Mouse (Mus musculus) hindbrain, embryonic 16.5 days (tissue): ENCODE data around the gene St3gal4. TPM values are rescaled to one million over a fixed set of nuclear protein-coding genes. Genes with fewer than 3 reads are reported as not detected.

Experiments
- ATAC-seq: fragments of 200-750 bp; cut with Nextera tagmentation; 2 replicates; pipeline ENCODE4 v1.8.0; 2017; ENCODE audit warnings: moderate TSS enrichment, moderate library complexity
- H3K27ac ChIP-seq: fragments of 300-500 bp; sonication (generic); 2 replicates; pipeline ENCODE4 v1.5.1; 2014; ENCODE audit warnings: low read depth, mild to moderate bottlenecking, control low read depth, low read length, moderate library complexity
- H3K27me3 ChIP-seq: fragments of 300-500 bp; sonication (generic); replicated peaks from 2 replicates; pipeline ENCODE4 v1.6.1; 2014; ENCODE audit warnings: low read length; ENCODE audit not compliant: control insufficient read depth, insufficient read depth
- H3K36me3 ChIP-seq: fragments of 300-500 bp; sonication (generic); 2 replicates; pipeline ENCODE4 v1.6.1; 2014; ENCODE audit warnings: mild to moderate bottlenecking, low read length, moderate library complexity, mixed read lengths; ENCODE audit not compliant: control insufficient read depth, insufficient read depth
- H3K4me1 ChIP-seq: fragments of 300-500 bp; sonication (generic); 2 replicates; pipeline ENCODE4 v1.6.1; 2014; ENCODE audit warnings: low read depth, low read length; ENCODE audit not compliant: control insufficient read depth, insufficient read depth
- H3K4me2 ChIP-seq: fragments of 300-500 bp; sonication (generic); 2 replicates; pipeline ENCODE4 v1.6.1; 2014; ENCODE audit warnings: mild to moderate bottlenecking, low read length, control low read depth, moderate library complexity
- H3K4me3 ChIP-seq: fragments of 300-500 bp; sonication (generic); 2 replicates; pipeline ENCODE4 v1.5.1; 2014; ENCODE audit warnings: mild to moderate bottlenecking, low read length, control low read depth, moderate library complexity
- H3K9ac ChIP-seq: fragments of 300-500 bp; sonication (generic); 2 replicates; pipeline ENCODE4 v1.6.1; 2014; ENCODE audit warnings: low read depth, mild to moderate bottlenecking, control low read depth, low read length, moderate library complexity
- H3K9me3 ChIP-seq: fragments of 300-500 bp; sonication (generic); 2 replicates; pipeline ENCODE4 v1.6.1; 2014; ENCODE audit warnings: mild to moderate bottlenecking, low read length, moderate library complexity; ENCODE audit not compliant: control insufficient read depth
- WGBS: fragments of 180-500 bp; shearing (Covaris S2); extraction: QIAGEN DNeasy Blood & Tissue Kit; methylation state at CpG from one replicate; pipeline ENCODE4 v1.1.7; 2014; 5-methylcytosine and 5-hydroxymethylcytosine counted together
- polyA plus RNA-seq: library from polyadenylated mRNA; unstranded; fragments of >200 nt; fragmentation: Nextera tagmentation; extraction: Ambion mirVana; gene quantifications from 2 replicates; pipeline ENCODE4 v1.2.1, GENCODE M21; 2015

Gene St3gal4
- polyA plus RNA-seq, 1 experiment from 2014 or later = 16.1 TPM

DNA sequence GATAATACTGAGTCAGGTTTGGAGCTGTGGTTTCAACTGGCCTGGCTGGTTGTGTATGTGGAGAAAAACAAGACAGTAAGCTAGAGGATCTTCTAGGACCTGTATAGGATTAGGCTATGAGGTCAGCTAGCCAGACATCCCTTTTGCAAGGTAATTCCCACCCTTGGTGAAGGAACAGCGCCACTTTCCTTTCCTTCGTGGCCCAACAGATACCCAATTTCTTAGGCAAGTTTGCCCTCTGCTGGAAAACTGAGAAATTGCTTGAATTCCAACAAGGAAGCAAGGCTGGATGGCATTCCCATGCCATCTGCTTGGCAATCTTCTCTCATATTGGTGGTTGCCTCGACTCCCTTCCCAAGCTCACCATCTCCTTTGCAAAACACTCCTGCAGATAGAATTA lies 99.7 kb downstream of the St3gal4 start:
- Histone ChIP-seq H3K4me3 (no peak overlapping the region), H3K27ac (no peak overlapping the region), H3K9me3 (no peaks in the 10 kb centered on the region), H3K36me3 (no peaks in the 10 kb centered on the region), H3K27me3 (no peaks in the 10 kb centered on the region), H3K4me2 (no peak overlapping the region), H3K4me1 (peaks cover 23% of the 10 kb centered on the region), H3K9ac (no peak overlapping the region)
- WGBS = 6% methylated on average over 3 of the region's 3 CpGs
- ATAC-seq = peak; percentile 55

DNA sequence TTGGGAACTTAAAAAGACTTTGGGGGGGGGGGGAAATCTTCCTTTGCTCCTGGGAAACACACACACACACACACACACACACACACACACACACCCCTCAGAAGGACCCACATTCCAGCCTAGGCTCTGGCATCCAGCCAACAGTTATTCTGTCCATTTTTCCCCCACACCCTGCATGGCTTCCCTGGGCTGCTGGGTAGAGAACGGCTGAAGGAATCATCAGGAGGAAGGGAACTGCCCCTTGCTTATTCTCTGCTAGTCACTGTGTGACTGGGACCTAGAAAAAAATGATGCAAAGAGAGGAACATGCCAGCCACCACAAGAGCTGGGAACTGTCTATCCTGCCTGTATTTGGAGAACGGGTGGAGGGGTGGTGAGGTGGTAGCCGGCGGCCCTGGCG lies 101.0 kb downstream of the St3gal4 start:
- Histone ChIP-seq H3K9me3 (no peaks in the 10 kb centered on the region), H3K4me1 (peaks cover 23% of the 10 kb centered on the region), H3K27me3 (no peaks in the 10 kb centered on the region), H3K36me3 (no peaks in the 10 kb centered on the region), H3K4me2 (peak overlapping the region; percentile 41; the same call in 1 of the 2 replicates), H3K4me3 (no peak overlapping the region), H3K9ac (no peak overlapping the region), H3K27ac (no peak overlapping the region)
- ATAC-seq = peak; percentile 13; the same call in 1 of the 2 replicates
- WGBS = 39% methylated on average over 5 of the region's 5 CpGs

GRCm38 (mm10) chr9:35017563-35017962 lies 101.5 kb downstream of the St3gal4 start:
- Histone ChIP-seq H3K4me3 (no peak overlapping the region), H3K9ac (peak overlapping the region; percentile 25), H3K4me2 (peak overlapping the region; percentile 41), H3K36me3 (no peaks in the 10 kb centered on the region), H3K9me3 (no peaks in the 10 kb centered on the region), H3K27ac (peak overlapping the region; percentile 59; the same call in 1 of the 2 replicates), H3K4me1 (peaks cover 23% of the 10 kb centered on the region), H3K27me3 (no peaks in the 10 kb centered on the region)
- peak; percentile 76 for ATAC-seq
- 8% methylated on average over 13 of the region's 13 CpGs for WGBS

DNA sequence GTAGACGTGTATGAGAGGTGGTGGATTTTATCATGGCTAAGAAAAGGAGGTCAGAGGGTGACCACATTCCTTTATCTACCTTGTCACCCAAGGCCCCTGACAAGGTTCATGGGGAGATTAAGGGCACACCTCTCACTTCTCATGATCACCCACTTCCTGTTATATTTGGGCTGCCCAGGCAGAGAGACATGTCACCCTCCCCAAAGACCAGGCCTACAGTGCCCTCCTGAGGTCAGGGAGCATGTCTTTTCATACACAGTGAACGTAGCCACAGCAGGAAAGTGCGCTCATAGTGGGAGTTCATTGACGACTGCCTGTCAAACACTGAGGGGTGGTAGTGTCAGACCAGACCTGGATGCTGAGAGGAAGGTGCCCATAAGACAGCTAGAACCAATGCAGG lies 102.3 kb downstream of the St3gal4 start:
- Histone ChIP-seq H3K4me1 (peaks cover 23% of the 10 kb centered on the region), H3K27ac (peak overlapping the region; percentile 19; the same call in 1 of the 2 replicates), H3K4me2 (no peak overlapping the region), H3K36me3 (no peaks in the 10 kb centered on the region), H3K9me3 (no peaks in the 10 kb centered on the region), H3K4me3 (no peak overlapping the region), H3K27me3 (no peaks in the 10 kb centered on the region), H3K9ac (no peak overlapping the region)
- WGBS = 54% methylated on average over 4 of the region's 4 CpGs
- no peak for ATAC-seq

GRCm38 (mm10) chr9:35007697-35008341 lies 111.2 kb downstream of the St3gal4 start:
- ATAC-seq = no peak

DNA sequence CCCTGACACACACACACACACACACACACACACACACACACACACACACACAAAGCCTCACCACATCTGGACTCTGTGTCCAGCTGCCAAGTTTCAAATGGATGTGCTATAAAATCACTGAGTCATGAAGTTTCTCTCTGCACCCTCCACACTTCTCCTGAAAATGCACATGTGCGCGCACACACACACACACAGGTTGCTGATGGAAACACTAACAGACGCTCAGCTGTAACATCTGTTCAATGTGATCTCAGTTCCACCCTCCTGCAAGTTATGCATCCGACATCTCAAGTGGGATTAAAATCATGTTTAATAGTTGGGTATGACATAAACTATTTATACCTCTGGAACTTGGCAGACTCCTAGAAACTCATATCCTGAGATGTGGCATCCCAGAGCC lies 115.0 kb downstream of the St3gal4 start:
- H3K36me3 ChIP-seq = peaks cover 2% of the 10 kb centered on the region; the same call in 1 of the 2 replicates
- no peaks in the 10 kb centered on the region for H3K4me1 ChIP-seq
- H3K9me3 ChIP-seq = no peaks in the 10 kb centered on the region
- no peak for ATAC-seq
- H3K9ac ChIP-seq = no peak overlapping the region
- no peaks in the 10 kb centered on the region for H3K27me3 ChIP-seq
- no peak overlapping the region for H3K4me2 ChIP-seq
- WGBS = 84% methylated on average over 4 of the region's 4 CpGs
- H3K27ac ChIP-seq = no peak overlapping the region
- no peak overlapping the region for H3K4me3 ChIP-seq

More at GRCm38 (mm10) chr9:35007697-35008341, 111.2 kb downstream of the St3gal4 start:
- Histone ChIP-seq H3K4me3 (no peak overlapping the region), H3K4me1 (no peaks in the 10 kb centered on the region), H3K4me2 (no peak overlapping the region), H3K27ac (no peak overlapping the region), H3K27me3 (no peaks in the 10 kb centered on the region), H3K9ac (no peak overlapping the region), H3K9me3 (no peaks in the 10 kb centered on the region), H3K36me3 (no peaks in the 10 kb centered on the region)
- WGBS = 81% methylated on average over 14 of the region's 14 CpGs

- peak overlapping the region; percentile 30; the same call in 1 of the 2 replicates for H3K27ac ChIP-seq
- peaks cover 2% of the 10 kb centered on the region; the same call in 1 of the 2 replicates for H3K36me3 ChIP-seq
- 36% methylated on average over 9 of the region's 9 CpGs for WGBS
- H3K4me2 ChIP-seq = no peak overlapping the region
- H3K4me1 ChIP-seq = peaks cover 7% of the 10 kb centered on the region
- H3K9me3 ChIP-seq = no peaks in the 10 kb centered on the region
- H3K27me3 ChIP-seq = no peaks in the 10 kb centered on the region
- no peak for ATAC-seq
- no peak overlapping the region for H3K4me3 ChIP-seq
- peak overlapping the region; percentile 36; the same call in 1 of the 2 replicates for H3K9ac ChIP-seq
Measured at GRCm38 (mm10) chr9:34997880-34998865, 120.9 kb downstream of the St3gal4 start.
